Mouse (Mus musculus): Measurements from ENCODE around the gene Defa21.
"Not testable (repeated sequence)": the region's sequence is repeated elsewhere in the genome, so short reads cannot be mapped to it uniquely, and the experiment has no call there.

The Defa21 gene

GRCm38 (mm10) chr8:21025245-21025644 is at the start of gene Defa21:
Defa21 (plus strand) TSS chr8:21025545.
- DNase-seq (ENCODE audit: low spot score in 2 of 2) = not testable (repeated sequence)

DNA sequence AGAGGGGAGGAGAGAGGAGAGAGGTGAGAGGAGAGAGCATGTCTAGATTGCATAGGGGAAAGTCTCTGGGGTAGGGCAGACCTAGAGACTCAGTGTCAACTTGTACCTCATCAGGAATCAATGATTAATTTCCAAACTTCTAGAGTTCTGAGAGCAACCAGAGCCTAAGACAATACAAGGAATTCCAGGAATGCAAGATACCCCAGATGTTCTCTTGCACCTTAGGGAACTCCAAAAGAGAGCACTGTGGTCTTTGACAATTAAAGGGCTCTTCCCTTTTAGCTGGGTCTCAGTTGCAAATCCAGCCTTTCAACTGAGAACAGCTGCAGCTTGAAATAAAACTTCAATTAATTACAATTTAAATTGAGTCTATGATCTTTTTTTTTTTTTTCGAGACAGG is 45.5 kb upstream of the Defa21 start:
- no peak for DNase-seq (ENCODE audit: low spot score in 2 of 2)

GRCm38 (mm10) chr8:20994042-20994441 is 31.3 kb upstream of the Defa21 start:
- not testable (repeated sequence) for DNase-seq (ENCODE audit: low spot score in 2 of 2)

DNA sequence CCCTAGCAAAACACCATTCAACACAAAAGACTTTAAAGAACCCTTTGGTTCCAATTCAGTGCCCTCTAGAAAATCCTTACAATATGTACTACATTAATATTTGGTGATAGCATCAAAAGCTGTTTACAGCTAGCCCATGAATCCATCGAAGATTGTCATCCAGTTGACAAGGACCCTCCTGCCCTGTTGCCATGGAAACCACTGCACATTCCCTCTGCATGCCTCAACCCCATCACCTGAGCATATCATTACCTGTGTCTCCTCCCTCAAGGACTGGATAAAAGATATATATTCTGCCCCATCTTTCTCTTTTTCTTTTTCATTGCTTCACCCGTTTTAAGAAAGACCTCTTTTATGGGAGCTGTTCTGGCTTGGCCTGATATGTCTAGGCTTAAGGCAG is 28.6 kb upstream of the Defa21 start:
- DNase-seq (ENCODE audit: low spot score in 2 of 2) = no peak

DNA sequence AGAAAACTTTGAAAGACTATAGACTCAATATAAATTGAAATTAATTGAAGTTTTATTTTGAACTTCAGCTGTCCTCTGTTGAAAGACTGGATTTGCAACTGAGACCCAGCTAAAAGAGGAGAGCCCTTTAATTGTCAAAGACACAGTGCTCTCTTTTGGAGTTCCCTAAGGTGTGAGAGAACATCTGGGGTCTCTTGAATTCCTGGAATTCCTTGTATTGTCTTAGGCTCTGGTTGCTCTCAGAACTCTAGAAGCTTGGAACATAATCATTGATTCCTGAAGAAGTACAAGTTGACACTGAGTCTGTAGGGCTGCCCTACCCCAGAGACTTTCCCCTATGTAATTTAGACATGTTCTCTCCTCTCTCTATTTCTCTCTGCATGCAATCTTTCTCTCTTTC is 28.1 kb upstream of the Defa21 start:
- no peak for DNase-seq (ENCODE audit: low spot score in 2 of 2)

GRCm38 (mm10) chr8:21001171-21001570 is 24.2 kb upstream of the Defa21 start:
- DNase-seq (ENCODE audit: low spot score in 2 of 2) = no peak

DNA sequence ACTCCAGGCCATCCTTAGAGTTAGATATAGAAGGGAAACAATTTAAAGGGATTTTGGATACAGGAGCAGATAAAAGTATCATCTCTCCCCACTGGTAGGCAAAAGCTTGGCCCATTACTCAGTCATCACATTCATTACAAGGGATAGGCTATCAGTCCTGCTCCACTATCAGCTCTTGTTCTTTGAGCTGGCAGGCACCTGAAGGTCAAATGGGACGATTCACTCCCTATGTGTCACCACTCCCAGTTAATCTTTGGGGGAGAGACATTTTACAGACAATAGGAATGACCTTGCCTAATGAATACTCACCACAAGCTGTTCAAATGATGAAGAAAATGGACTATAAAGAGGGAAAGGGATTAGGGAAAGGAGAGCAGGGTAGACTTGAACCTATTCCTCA is 18.5 kb upstream of the Defa21 start:
- DNase-seq (ENCODE audit: low spot score in 2 of 2) = no peak

GRCm38 (mm10) chr8:21008578-21008977 is 16.8 kb upstream of the Defa21 start:
- DNase-seq (ENCODE audit: low spot score in 2 of 2) = not testable (repeated sequence)

DNA sequence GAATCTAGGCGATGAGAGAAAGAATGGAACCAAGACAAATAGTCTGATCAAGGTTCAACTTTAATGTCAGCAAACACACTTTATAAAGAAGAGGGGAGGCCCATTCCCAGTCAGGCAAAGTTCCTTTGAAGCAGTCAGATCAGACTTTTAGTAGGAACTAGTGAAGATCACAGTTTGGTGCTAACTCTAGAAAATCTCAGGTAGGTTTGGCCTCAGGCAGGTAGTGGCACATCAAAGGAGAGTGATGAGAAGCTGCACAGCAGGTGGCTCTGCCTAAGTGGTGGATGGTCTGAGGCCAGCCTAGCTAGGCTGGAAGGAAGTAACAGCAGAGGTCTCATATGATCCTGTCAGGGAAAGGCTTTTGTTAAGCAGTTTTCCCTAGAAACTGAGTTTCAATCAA is 14.8 kb upstream of the Defa21 start:
- not testable (repeated sequence) for DNase-seq (ENCODE audit: low spot score in 2 of 2)

- not testable (repeated sequence) for DNase-seq (ENCODE audit: low spot score in 2 of 2)
Observed at GRCm38 (mm10) chr8:21054747-21055146, 29.4 kb downstream of the Defa21 start, which contains the start of gene Defa23. Defa23 (plus strand) TSS chr8:21055047.

DNA sequence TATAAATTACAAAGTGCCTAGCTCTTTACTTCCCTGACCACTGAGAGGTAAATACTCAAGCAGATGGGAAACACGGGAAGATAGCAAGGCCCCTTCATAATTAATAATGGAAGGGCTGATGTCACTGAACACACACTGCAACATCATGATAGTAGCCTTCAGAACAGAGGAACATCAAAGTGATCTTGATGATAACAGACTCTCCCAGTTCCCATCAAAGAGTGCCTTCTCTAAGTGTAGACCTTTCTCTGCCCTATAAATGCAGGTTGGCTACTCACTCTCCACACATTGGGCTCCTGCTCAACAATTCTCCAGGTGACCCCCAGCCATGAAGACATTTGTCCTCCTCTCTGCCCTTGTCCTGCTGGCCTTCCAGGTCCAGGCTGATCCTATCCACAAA is 39.4 kb downstream of the Defa21 start, which contains the start of gene Defa35:
TSS of gene Defa35 (plus strand) at position 301 of the 400 bp plus-strand sequence.
- not testable (repeated sequence) for DNase-seq (ENCODE audit: low spot score in 2 of 2)

All from heart, adult 9 months (tissue).